Mouse (Mus musculus): Measurements from ENCODE around the gene Enam. TPM values are rescaled to one million over a fixed set of nuclear protein-coding genes. Genes with fewer than 3 reads are reported as not detected.

Enam gene
- not detected in 2 replicates for polyA plus RNA-seq (2015; fragmentation: Nextera tagmentation; extraction: Ambion mirVana)

GRCm38 (mm10) chr5:88487675-88488074, at the start of gene Enam:
Gene Enam (plus strand): TSS chr5:88487975.
- no peak for ATAC-seq (replicated peaks; ENCODE audit: extremely low read depth, insufficient read depth, low FRiP score)
- Histone ChIP-seq H3K27ac (ENCODE audit: low read length) (no peak within 1 kb of the TSS), H3K27me3 (ENCODE audit: control insufficient read depth, insufficient read depth, low read length) (no peaks in the 10 kb centered on the region), H3K9ac (ENCODE audit: low read length) (no peak within 1 kb of the TSS), H3K9me3 (replicated peaks; ENCODE audit: control insufficient read depth, low read length) (no peaks in the 10 kb centered on the region), H3K4me3 (ENCODE audit: low read length) (no peak within 1 kb of the TSS), H3K36me3 (ENCODE audit: control insufficient read depth, insufficient read depth) (no peaks in the 10 kb centered on the region), H3K4me1 (ENCODE audit: control insufficient read depth, insufficient read depth, low read length) (no peaks in the 10 kb centered on the region), H3K4me2 (ENCODE audit: low read depth, low read length) (no peak within 1 kb of the TSS)

DNA sequence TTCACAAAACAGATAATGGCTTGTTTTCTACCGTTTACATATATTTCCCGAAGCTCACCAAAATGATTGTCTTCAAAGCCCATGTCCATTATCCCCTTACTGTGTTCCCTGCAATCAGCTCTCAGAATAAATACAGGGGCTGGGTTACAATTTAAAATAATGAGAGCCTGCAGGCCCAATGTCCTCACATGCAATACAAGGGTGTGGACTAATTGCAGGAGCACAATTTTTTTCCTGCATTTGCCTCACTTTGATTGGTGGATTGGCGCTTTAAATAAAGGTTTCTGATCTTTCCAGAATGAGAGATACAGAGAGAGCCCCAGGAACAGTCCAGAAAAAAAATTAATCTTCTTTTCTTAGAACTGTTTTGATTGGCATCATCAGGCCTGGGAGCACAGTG, 32.1 kb upstream of the Enam start, which contains the start of gene Ambn:
TSS of gene Ambn (plus strand) at position 301 of the 400 bp plus-strand sequence.
- Histone ChIP-seq H3K9me3 (replicated peaks; ENCODE audit: control insufficient read depth, low read length) (no peaks in the 10 kb centered on the region), H3K27me3 (ENCODE audit: control insufficient read depth, insufficient read depth, low read length) (no peaks in the 10 kb centered on the region), H3K27ac (ENCODE audit: low read length) (no peak within 1 kb of the TSS), H3K9ac (ENCODE audit: low read length) (no peak within 1 kb of the TSS), H3K4me1 (ENCODE audit: control insufficient read depth, insufficient read depth, low read length) (no peaks in the 10 kb centered on the region), H3K4me2 (ENCODE audit: low read depth, low read length) (no peak within 1 kb of the TSS), H3K36me3 (ENCODE audit: control insufficient read depth, insufficient read depth) (no peaks in the 10 kb centered on the region), H3K4me3 (ENCODE audit: low read length) (no peak within 1 kb of the TSS)
- ATAC-seq (replicated peaks; ENCODE audit: extremely low read depth, insufficient read depth, low FRiP score) = no peak
- WGBS = 79% methylated on average over 3 of the region's 3 CpGs

DNA sequence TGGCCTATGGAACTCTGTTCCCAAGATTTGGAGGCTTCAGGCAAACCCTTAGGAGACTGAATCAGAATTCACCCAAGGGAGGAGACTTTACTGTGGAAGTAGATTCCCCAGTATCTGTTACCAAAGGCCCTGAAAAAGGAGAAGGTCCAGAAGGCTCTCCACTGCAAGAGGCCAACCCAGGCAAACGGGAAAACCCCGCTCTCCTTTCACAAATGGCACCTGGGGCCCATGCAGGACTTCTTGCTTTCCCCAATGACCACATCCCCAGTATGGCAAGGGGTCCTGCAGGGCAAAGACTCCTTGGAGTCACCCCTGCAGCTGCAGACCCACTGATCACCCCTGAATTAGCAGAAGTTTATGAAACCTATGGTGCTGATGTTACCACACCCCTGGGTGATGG, 20.3 kb upstream of the Enam start:
- Histone ChIP-seq H3K9ac (ENCODE audit: low read length) (no peak overlapping the region), H3K4me2 (ENCODE audit: low read depth, low read length) (no peak overlapping the region), H3K27ac (ENCODE audit: low read length) (no peak overlapping the region), H3K9me3 (replicated peaks; ENCODE audit: control insufficient read depth, low read length) (no peaks in the 10 kb centered on the region), H3K4me1 (ENCODE audit: control insufficient read depth, insufficient read depth, low read length) (no peaks in the 10 kb centered on the region), H3K27me3 (ENCODE audit: control insufficient read depth, insufficient read depth, low read length) (no peaks in the 10 kb centered on the region), H3K36me3 (ENCODE audit: control insufficient read depth, insufficient read depth) (no peaks in the 10 kb centered on the region), H3K4me3 (ENCODE audit: low read length) (no peak overlapping the region)
- ATAC-seq (replicated peaks; ENCODE audit: extremely low read depth, insufficient read depth, low FRiP score) = no peak
- 60% methylated on average over 2 of the region's 2 CpGs for WGBS

DNA sequence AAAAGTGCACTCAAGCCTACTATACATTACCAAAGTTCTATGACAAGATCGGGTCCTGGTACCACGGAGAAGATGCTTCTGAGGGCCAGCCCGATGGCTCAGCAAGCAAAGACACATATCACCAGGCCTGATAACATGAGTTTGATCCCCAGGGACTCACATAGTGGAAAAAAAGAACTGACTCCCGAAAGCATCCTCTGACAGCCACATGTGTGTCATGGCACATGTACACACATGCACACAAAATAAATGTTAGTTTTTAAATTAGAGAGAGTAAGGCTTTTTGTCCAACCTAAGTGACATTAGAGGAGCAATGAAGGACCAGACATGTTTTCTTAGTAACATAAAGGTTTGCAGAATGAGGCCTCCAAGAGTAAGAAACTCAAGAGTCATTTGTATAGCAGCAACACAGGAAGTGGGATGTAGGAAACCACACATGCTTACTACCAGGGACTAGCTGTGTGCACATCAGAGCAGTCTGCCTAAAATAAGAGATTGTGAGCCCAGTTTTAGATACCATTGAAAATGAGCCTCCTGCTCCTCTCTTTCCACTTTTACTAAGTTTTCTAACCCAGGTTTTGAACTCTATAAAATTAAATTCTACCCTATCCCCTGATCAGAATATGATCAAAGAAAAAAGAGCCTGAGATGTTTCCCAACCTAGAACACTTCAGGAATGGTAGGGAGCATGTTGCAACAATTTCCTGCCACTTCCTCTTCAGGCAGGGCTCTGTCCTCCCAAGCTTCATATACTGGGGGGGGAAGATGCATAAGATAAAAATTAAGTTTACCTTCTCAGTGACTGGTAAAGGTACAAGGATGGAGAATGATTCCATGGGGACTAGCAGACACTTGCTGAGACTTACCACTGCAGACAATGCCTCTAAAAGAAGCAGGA, 18.7 kb upstream of the Enam start:
- Histone ChIP-seq H3K4me3 (ENCODE audit: low read length) (no peak overlapping the region), H3K9me3 (replicated peaks; ENCODE audit: control insufficient read depth, low read length) (no peaks in the 10 kb centered on the region), H3K27me3 (ENCODE audit: control insufficient read depth, insufficient read depth, low read length) (no peaks in the 10 kb centered on the region), H3K9ac (ENCODE audit: low read length) (no peak overlapping the region), H3K4me2 (ENCODE audit: low read depth, low read length) (no peak overlapping the region), H3K36me3 (ENCODE audit: control insufficient read depth, insufficient read depth) (no peaks in the 10 kb centered on the region), H3K4me1 (ENCODE audit: control insufficient read depth, insufficient read depth, low read length) (no peaks in the 10 kb centered on the region), H3K27ac (ENCODE audit: low read length) (no peak overlapping the region)
- ATAC-seq (replicated peaks; ENCODE audit: extremely low read depth, insufficient read depth, low FRiP score) = no peak
- 77% methylated on average over 4 of the region's 4 CpGs for WGBS

DNA sequence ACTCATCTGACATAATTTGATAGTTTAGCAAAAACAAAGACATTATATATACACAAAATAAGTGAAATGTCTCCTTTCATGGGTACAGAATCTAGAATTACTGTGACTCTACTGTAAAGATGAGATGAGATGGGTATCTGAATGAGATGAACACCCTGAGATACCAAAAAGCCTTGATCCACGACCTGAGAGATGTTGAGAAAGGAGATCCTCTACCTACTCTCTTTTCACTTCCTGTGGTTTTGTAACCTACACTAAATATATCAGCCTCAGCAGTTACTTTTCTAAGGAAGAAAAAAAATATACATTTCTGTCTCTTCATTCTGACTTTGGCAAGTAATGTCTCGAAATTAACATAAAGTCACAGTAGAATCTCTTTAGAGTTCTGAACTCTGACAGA, 1.2 kb downstream of the Enam start:
- H3K4me3 ChIP-seq (ENCODE audit: low read length) = no peak overlapping the region
- H3K27ac ChIP-seq (ENCODE audit: low read length) = no peak overlapping the region
- no peak for ATAC-seq (replicated peaks; ENCODE audit: extremely low read depth, insufficient read depth, low FRiP score)
- H3K36me3 ChIP-seq (ENCODE audit: control insufficient read depth, insufficient read depth) = no peaks in the 10 kb centered on the region
- H3K9ac ChIP-seq (ENCODE audit: low read length) = no peak overlapping the region
- H3K4me1 ChIP-seq (ENCODE audit: control insufficient read depth, insufficient read depth, low read length) = no peaks in the 10 kb centered on the region
- H3K9me3 ChIP-seq (replicated peaks; ENCODE audit: control insufficient read depth, low read length) = no peaks in the 10 kb centered on the region
- no peaks in the 10 kb centered on the region for H3K27me3 ChIP-seq (ENCODE audit: control insufficient read depth, insufficient read depth, low read length)
- 59% methylated on average over 2 of the region's 2 CpGs for WGBS
- no peak overlapping the region for H3K4me2 ChIP-seq (ENCODE audit: low read depth, low read length)

- Histone ChIP-seq H3K4me3 (ENCODE audit: low read length) (no peak overlapping the region), H3K9me3 (replicated peaks; ENCODE audit: control insufficient read depth, low read length) (no peaks in the 10 kb centered on the region), H3K27me3 (ENCODE audit: control insufficient read depth, insufficient read depth, low read length) (no peaks in the 10 kb centered on the region), H3K4me1 (ENCODE audit: control insufficient read depth, insufficient read depth, low read length) (no peaks in the 10 kb centered on the region), H3K36me3 (ENCODE audit: control insufficient read depth, insufficient read depth) (no peaks in the 10 kb centered on the region), H3K27ac (ENCODE audit: low read length) (no peak overlapping the region), H3K9ac (ENCODE audit: low read length) (no peak overlapping the region), H3K4me2 (ENCODE audit: low read depth, low read length) (no peak overlapping the region)
- WGBS = 77% methylated on average over 5 of the region's 5 CpGs
- ATAC-seq (replicated peaks; ENCODE audit: extremely low read depth, insufficient read depth, low FRiP score) = no peak
These were observed 3.3 kb downstream of the Enam start for GRCm38 (mm10) chr5:88491111-88491510.

DNA sequence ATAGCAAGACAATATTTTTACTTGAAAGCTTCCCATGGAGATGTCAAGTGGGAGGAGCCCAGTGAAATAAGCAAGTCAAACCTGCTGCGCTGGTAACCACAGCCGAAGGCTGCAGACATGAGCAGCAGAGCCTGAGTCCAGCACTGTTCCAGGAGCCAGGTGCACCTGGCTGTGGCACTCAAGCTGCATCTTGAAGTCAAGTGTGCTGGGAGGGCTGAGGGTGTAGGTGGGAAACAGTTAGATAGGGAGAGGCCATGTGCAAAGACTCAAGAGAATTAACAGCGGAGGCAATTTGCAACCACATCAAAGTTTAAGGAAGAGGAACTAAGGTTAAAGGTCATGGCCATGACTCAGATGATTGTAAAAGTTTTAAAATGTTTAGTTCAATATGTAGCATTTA, 12.0 kb downstream of the Enam start:
- no peak overlapping the region for H3K27ac ChIP-seq (ENCODE audit: low read length)
- H3K4me1 ChIP-seq (ENCODE audit: control insufficient read depth, insufficient read depth, low read length) = no peaks in the 10 kb centered on the region
- no peaks in the 10 kb centered on the region for H3K27me3 ChIP-seq (ENCODE audit: control insufficient read depth, insufficient read depth, low read length)
- H3K4me3 ChIP-seq (ENCODE audit: low read length) = no peak overlapping the region
- ATAC-seq (replicated peaks; ENCODE audit: extremely low read depth, insufficient read depth, low FRiP score) = peak; percentile 84
- no peak overlapping the region for H3K4me2 ChIP-seq (ENCODE audit: low read depth, low read length)
- H3K9me3 ChIP-seq (replicated peaks; ENCODE audit: control insufficient read depth, low read length) = no peaks in the 10 kb centered on the region
- no peak overlapping the region for H3K9ac ChIP-seq (ENCODE audit: low read length)
- H3K36me3 ChIP-seq (ENCODE audit: control insufficient read depth, insufficient read depth) = no peaks in the 10 kb centered on the region
- 76% methylated on average over 3 of the region's 3 CpGs for WGBS

DNA sequence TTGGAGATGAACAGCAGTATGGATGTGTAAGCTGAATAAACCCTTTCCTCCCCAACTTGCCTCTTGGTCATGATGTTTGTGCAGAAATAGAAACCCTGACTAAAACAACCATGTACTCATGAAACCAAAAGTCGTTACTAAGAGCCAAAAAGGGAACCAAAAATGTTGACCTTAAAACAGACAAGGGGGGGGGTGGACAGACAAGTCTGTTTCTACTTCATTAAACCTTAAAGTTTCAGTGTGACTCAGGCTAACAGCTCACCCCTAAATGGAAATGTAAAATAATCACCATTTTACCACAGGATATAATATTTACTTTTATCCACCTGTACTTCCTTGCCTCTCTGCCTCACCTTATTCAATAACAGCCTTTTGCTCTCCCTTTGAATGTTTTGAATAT, 20.8 kb downstream of the Enam start:
- no peak overlapping the region for H3K4me3 ChIP-seq (ENCODE audit: low read length)
- H3K4me2 ChIP-seq (ENCODE audit: low read depth, low read length) = no peak overlapping the region
- ATAC-seq (replicated peaks; ENCODE audit: extremely low read depth, insufficient read depth, low FRiP score) = no peak
- no peak overlapping the region for H3K9ac ChIP-seq (ENCODE audit: low read length)
- no peaks in the 10 kb centered on the region for H3K9me3 ChIP-seq (replicated peaks; ENCODE audit: control insufficient read depth, low read length)
- H3K27me3 ChIP-seq (ENCODE audit: control insufficient read depth, insufficient read depth, low read length) = no peaks in the 10 kb centered on the region
- no peak overlapping the region for H3K27ac ChIP-seq (ENCODE audit: low read length)
- whole genome bisulfite sequencing = 38% methylated on average over 1 of the region's 1 CpGs
- H3K4me1 ChIP-seq (ENCODE audit: control insufficient read depth, insufficient read depth, low read length) = no peaks in the 10 kb centered on the region
- H3K36me3 ChIP-seq (ENCODE audit: control insufficient read depth, insufficient read depth) = no peaks in the 10 kb centered on the region

- no peak overlapping the region for H3K9ac ChIP-seq (ENCODE audit: low read length)
- 86% methylated on average over 1 of the region's 1 CpGs for WGBS
- H3K36me3 ChIP-seq (ENCODE audit: control insufficient read depth, insufficient read depth) = no peaks in the 10 kb centered on the region
- H3K27ac ChIP-seq (ENCODE audit: low read length) = no peak overlapping the region
- no peaks in the 10 kb centered on the region for H3K4me1 ChIP-seq (ENCODE audit: control insufficient read depth, insufficient read depth, low read length)
- no peak overlapping the region for H3K4me2 ChIP-seq (ENCODE audit: low read depth, low read length)
- H3K9me3 ChIP-seq (replicated peaks; ENCODE audit: control insufficient read depth, low read length) = no peaks in the 10 kb centered on the region
- no peak for ATAC-seq (replicated peaks; ENCODE audit: extremely low read depth, insufficient read depth, low FRiP score)
- H3K4me3 ChIP-seq (ENCODE audit: low read length) = no peak overlapping the region
- no peaks in the 10 kb centered on the region for H3K27me3 ChIP-seq (ENCODE audit: control insufficient read depth, insufficient read depth, low read length)
These were observed 21.2 kb downstream of the Enam start for GRCm38 (mm10) chr5:88508990-88509389.
